Mouse (Mus musculus) thymus, postnatal 25 days (tissue): Measurements from ENCODE around the gene Chek2.
"Not testable (repeated sequence)": the region's sequence is repeated elsewhere in the genome, so short reads cannot be mapped to it uniquely, and the experiment has no call there.

Experiments
- DNase-seq: peaks from one replicate; pipeline ENCODE4 v3.0.0; 2022

Gene Chek2

GRCm38 (mm10) chr5:110840465-110840864 lies 686 bp downstream of the Chek2 start:
- DNase-seq = peak; percentile 75

DNA sequence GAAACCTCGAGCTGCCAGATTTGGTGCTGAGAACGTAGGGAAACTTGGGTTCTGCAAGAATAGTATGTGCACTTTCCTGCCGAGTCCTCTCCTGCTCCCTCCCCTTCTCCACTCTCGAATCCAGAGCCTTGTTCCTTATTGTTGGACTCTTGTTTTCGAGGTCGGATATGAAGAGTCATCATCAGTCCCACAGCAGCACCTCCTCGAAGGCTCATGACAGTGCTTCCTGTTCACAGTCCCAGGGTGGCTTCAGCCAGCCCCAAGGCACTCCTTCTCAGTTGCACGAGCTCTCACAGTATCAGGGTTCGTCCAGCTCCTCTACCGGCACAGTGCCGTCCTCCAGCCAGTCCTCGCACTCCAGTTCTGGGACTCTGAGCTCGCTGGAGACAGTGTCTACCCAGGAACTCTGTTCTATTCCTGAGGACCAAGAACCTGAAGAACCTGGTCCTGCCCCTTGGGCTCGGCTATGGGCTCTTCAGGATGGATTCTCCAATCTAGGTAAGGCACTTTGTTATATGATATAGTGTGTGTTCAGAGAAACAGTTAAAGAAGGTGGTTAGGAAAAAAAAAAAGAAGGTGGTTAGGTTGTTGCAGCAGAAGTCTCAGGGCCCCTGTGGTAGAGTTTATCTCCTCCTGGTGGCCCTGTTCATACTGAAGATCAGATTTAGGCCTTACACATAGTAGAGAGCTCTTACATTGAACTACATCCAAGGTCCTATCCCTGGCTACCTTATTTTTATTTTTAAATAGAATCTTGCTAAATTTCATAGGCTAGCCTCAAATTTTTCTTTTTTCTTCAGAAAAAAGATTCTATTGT lies 1.5 kb downstream of the Chek2 start:
- peak; percentile 8 for DNase-seq

GRCm38 (mm10) chr5:110852990-110853389 lies 13.2 kb downstream of the Chek2 start:
- DNase-seq = no peak

DNA sequence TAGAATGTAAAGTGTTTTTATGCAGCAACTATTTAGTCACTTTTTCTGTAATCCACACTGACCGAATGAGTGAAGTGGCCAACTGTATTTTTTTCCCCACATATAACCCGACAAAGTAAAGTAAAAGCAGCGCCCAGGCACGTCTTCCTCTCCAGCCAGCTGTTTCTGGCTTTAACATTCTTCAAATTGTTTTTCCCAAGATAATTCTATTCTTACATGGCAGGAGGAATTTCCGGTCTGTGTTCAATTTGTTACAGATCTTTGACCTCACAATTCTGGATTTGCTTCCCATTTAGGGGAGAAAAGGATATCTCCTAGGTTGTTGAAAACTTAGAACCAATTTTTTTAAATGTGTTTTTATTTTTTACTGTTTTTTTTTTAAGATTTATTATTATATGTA lies 17.3 kb downstream of the Chek2 start:
- no peak for DNase-seq

DNA sequence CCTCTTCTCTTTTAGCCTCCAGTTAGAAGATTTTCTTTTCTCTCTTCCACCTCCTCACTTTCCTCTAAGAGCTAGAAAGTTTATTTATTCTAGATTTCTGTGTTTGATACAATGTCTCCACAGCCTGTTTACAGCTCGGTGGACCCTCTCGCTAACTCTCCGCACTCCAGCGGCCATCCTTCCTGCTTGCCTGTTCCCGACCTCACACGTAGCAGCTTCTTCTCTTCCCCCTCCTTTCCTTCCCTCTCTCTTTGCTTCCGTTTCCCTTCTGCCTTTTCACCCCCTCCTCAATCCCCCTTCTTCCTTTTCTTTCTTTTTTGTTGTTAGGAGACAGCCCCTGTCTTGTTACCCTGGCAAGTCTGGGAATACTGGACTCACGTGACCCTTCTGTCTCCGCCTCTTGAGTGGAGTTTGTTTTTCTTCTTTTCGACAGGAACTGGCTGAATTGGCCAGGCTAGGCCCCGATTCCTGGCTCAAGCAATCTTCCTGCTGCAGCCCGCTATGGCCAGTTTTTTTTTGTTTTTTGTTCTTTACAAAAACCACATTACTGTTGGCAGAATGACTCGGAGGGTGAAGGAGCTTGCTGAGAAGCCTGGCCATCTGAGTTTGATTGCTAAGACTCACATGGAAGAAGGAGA lies 19.4 kb downstream of the Chek2 start:
- no peak for DNase-seq

GRCm38 (mm10) chr5:110860445-110860844 lies 20.7 kb downstream of the Chek2 start:
- no peak for DNase-seq

- no peak for DNase-seq
These were observed 28.7 kb downstream of the Chek2 start for GRCm38 (mm10) chr5:110868460-110868859.

- no peak for DNase-seq
These were observed 29.5 kb downstream of the Chek2 start for GRCm38 (mm10) chr5:110869242-110869669.

DNA sequence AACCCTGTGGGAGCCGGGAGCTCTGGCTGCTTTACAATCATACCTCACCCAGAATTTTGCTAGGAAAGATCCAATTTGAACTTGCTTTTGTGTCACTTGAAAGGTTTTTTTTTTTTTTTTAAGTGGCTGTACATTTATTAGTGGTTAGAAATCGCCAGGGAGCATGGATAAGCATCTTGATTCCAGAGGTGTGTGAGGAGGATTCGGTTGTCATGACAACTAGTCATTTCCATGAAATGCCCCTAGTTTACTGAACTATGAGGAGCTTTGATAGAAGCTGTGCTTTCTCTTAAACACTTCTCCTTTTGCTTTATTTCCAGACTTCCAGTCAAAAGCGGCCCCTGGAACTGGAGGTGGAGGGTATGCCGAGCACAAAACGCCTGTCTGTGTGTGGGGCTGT lies 33.4 kb downstream of the Chek2 start:
- DNase-seq = no peak

GRCm38 (mm10) chr5:110874711-110875110 lies 34.9 kb downstream of the Chek2 start:
- no peak for DNase-seq

- no peak for DNase-seq
These were observed 35.5 kb downstream of the Chek2 start for GRCm38 (mm10) chr5:110875286-110875685.

DNA sequence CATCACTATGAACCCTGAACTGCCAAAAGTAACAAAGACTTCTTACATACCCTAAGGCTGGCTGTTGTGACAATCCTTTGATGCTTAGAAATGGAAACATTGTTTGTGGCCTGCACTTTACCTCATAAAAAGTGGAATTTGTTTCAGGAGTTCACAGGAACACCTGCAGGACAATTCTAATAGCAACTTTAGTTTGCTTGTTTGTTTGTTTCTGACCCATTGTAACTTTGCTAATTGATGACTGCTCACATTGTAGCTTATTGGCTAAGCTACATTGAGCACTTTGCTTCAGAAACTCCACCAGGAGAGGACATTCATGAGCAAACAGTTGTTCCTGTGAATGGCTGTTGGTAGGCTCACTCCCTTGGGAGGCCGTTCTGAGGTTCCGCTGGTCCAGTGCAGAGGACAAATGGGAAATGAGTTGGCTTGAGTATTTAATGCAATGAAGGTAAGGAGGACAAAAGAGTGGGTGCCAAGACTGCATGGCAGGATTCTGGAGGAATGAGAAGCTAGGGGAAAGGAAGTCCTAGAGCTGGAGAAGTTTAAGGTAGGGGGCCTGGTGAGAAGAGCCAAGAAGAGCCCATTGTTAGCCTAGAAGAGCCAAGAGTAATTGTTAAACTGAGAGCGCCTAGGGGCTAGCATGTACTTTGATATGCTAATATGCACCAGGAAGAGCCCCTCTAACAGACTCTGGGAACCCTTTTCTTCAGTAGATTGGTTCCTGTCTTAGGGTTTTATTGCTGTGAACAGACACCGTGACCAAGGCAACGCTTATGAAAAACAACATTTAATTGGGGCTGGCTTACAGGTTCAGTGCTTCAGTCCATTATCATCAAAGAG lies 38.1 kb downstream of the Chek2 start:
- no peak for DNase-seq

DNA sequence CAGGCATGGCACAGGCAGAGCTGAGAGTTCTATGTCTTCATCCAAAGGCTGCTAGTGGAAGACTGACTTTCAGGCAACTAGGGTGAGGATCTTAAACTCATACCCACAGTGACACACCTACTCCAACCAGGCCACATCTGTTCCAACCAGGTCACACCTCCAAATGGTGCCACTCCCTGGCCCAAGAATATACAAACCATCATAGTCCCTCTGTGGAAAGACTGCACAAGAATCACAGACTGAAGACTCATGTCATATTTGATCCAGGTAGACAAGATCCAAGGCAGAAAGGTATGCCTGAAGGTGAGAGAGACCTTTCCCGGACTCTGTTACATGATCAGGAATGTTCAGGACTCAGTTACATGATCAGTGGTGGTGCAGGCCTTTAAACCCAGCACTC lies 38.7 kb downstream of the Chek2 start:
- DNase-seq = not testable (repeated sequence)

DNA sequence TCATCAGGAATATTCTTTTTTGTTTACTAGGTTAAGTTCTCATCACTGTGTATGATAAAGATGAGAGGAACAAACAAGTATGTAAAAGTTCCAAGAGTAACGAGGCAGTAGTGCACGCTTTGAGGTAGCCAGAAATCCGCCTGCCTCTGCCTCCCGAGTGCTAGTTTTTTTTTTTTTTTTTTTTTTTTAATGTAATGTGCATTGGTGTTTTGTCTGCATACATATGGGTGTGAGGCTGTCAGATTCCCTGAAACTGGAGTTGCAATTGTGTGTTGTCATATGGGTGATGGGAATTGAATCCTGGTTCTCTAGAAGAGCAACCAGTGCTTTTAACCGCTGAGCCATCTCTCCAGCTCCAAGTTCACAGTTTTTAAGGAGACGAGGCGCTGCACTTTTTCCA lies 39.3 kb downstream of the Chek2 start:
- DNase-seq = no peak

- DNase-seq = peak; percentile 89
These were observed 40.0 kb downstream of the Chek2 start, which contains the start of gene Ttc28 for GRCm38 (mm10) chr5:110879584-110880374. Ttc28 (plus strand) TSS chr5:110879803.

DNA sequence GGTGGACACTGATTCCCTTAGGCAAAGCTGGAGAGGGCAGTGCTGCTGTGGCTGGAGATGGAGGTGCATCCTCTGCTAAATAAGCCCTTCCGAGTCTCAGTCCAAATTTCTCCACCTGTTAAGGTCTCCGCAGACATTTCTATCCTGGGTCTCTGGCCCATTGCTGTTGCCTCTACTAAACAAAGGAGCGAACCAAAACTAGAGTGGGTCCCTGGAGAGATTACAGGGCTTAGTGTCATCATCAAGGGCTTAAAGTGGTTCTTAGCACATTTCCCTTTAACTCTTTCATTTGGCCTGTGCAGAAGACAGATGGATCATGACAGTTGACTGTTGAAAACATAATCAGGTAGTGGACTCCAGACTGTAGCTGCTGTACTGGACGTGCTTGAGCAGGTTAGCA lies 48.8 kb downstream of the Chek2 start:
- no peak for DNase-seq

DNA sequence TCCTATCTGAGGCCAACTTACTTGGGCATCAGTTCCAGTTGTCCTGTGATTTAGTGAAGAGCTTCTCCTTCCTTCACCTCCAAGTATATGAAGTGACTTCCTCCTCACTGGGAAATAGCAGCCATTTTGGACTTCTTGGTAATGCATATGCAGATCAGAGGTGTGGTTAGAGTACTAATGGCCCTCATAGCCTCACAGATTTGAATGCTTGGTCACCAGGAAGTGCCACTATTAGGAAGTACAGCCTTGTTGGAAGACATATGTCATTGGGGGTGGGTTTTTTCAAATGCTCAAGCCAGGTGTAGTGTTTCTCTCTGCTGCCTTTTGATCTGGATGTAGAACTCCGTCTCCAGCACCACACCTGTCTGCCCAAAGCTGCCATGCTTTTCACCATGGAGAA lies 50.2 kb downstream of the Chek2 start:
- DNase-seq = no peak

GRCm38 (mm10) chr5:110890561-110890960 lies 50.8 kb downstream of the Chek2 start:
- DNase-seq = no peak

- no peak for DNase-seq
These were observed 57.5 kb downstream of the Chek2 start for GRCm38 (mm10) chr5:110897114-110897788.

GRCm38 (mm10) chr5:110898169-110898568 lies 58.4 kb downstream of the Chek2 start:
- DNase-seq = no peak

DNA sequence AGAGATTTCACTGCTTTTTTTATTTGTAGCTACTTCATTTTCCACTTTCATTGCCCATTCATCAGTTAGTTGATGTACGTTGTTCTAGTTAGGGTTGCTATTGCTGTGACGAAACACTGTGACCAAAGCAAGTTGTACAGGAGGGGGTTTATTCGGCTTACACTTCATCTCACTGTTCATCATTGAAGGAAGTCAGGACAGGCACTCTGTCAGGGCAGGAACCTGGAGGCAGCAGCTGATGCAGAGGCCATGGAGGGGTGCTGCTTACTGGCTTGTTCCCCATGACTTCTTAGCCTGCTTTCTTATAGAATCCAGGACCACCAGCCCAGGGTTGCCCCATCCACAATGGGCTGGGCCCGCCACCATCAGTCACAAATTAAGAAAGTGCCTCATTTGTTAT lies 59.0 kb downstream of the Chek2 start:
- no peak for DNase-seq

DNA sequence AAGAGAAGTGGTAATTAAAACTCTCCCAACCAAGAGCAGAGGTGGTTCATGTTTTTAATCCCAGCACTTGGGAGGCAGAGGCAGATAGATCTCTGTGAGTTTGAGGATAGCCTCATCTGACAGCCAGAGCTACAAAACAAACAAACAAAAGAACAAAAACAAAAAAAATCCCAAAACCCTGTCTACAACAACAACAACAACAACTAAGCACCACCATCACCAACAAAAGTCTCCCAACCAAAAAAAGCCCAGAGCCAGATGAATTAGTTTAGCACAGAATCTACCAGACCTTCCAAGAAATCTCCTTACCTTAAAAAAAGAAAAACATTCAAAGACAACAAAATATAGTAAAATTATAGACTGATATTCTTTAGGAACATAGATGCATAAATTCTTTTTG lies 60.6 kb downstream of the Chek2 start:
- DNase-seq = no peak
